Mouse (Mus musculus) spleen, postnatal 4 days (tissue): ENCODE measurements at regions not wholly inside any gene's neighbourhood (a gene's known extent, or its start where the extent isn't known, plus 50 kb on each side); places are given as distances from the start of the nearest gene placed in this dataset.

Experiments
- DNase-seq, 2 experiments: peaks; one replicate each; pipeline ENCODE4 v3.0.0; 2022; ENCODE audit warnings: low spot score in 2 of 2

GRCm38 (mm10) chr13:69182478-69182877 lies 183.1 kb upstream of the Adcy2 start:
- no peak for DNase-seq

- DNase-seq: no peak
These were observed 191.3 kb upstream of the Adcy2 start for GRCm38 (mm10) chr13:69190661-69191060.

GRCm38 (mm10) chr13:69196464-69196871 lies 197.1 kb upstream of the Adcy2 start:
- DNase-seq: no peak

GRCm38 (mm10) chr13:69207741-69208568 lies 208.6 kb upstream of the Adcy2 start:
- no peak for DNase-seq

- DNase-seq: no peak
These were observed 209.2 kb upstream of the Adcy2 start for GRCm38 (mm10) chr13:69208569-69208881.

- no peak for DNase-seq
These were observed 217.2 kb upstream of the Adcy2 start for GRCm38 (mm10) chr13:69216579-69216978.

GRCm38 (mm10) chr13:69220425-69220824 lies 221.1 kb upstream of the Adcy2 start:
- no peak for DNase-seq

- DNase-seq: no peak
These were observed 227.2 kb upstream of the Adcy2 start for GRCm38 (mm10) chr13:69226538-69226937.

GRCm38 (mm10) chr13:69230361-69230943 lies 231.1 kb upstream of the Adcy2 start:
- DNase-seq: no peak

GRCm38 (mm10) chr13:69236386-69236785 lies 237.0 kb upstream of the Adcy2 start:
- DNase-seq: no peak

GRCm38 (mm10) chr13:69237918-69238317 lies 238.6 kb upstream of the Adcy2 start:
- no peak for DNase-seq

- no peak for DNase-seq
These were observed 240.0 kb upstream of the Adcy2 start for GRCm38 (mm10) chr13:69239261-69239915.

GRCm38 (mm10) chr13:69242544-69243296 lies 243.4 kb upstream of the Adcy2 start:
- no peak for DNase-seq

- no peak for DNase-seq
These were observed 251.2 kb upstream of the Adcy2 start for GRCm38 (mm10) chr13:69250334-69251129.

GRCm38 (mm10) chr13:69251130-69251561 lies 251.8 kb upstream of the Adcy2 start:
- no peak for DNase-seq

- no peak for DNase-seq
These were observed 253.0 kb upstream of the Adcy2 start for GRCm38 (mm10) chr13:69252335-69252734.

GRCm38 (mm10) chr13:69260485-69260884 lies 261.1 kb upstream of the Adcy2 start:
- no peak for DNase-seq

- no peak for DNase-seq
These were observed 261.6 kb upstream of the Adcy2 start for GRCm38 (mm10) chr13:69260972-69261371.

GRCm38 (mm10) chr13:69263722-69264121 lies 264.4 kb upstream of the Adcy2 start:
- peak in 1 of 2 experiments; percentile 42 for DNase-seq

- no peak for DNase-seq
These were observed 266.7 kb upstream of the Adcy2 start for GRCm38 (mm10) chr13:69266071-69266470.

- DNase-seq: no peak
These were observed 261.0 kb upstream of the Nsun2 start for GRCm38 (mm10) chr13:69272506-69272905.
